In the genomic region with DNA sequence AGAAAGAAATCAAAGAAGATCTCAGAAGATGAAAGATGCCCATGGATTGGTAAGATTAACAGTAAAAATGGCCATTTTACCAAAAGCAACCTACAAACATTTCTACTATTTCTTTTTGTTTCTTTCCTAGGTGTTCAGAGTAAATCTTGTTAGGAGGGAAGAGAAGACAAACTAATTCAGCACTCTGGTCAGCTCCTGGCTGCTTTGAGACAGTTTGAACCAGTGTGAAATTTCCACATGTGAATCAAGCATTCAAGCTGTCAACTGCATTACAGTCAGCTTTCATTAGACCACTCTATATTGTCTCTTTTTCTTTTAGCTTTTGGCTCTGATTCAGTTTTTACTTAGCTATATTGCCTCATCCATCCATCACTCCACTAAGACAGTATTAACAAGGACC, we compare ENCODE assay signal across 13 mouse cellular contexts.
DNase-seq lines count a peak whose midpoint lies in the region; ATAC-seq and TF ChIP-seq lines count a peak whose summit lies in the region.
"Had no signal": no experiment of that assay in that cellular context is flagged by ENCODE, and none has a peak within 500 bp of the region (broad histone marks: within the 10 kb centered on the region; RNA-seq: fewer than 3 reads in every experiment).

No protein-coding gene starts in this region.

- intact Hi-C loops in heart, postnatal 10 days (cut with DNase I): no loop called here

- no peak for TF ChIP-seq CTCF in forebrain, postnatal 0 days (IDR thresholded peaks at IDR 0.05; ENCODE audit: low read depth)

- H3K27ac ChIP-seq in neural tube, embryonic 11.5 days (ENCODE audit: low read depth, low read length): no peak overlapping the region
- no peak overlapping the region for H3K27ac ChIP-seq in neural tube, embryonic 15.5 days (replicated peaks)
- no peak overlapping the region for H3K27ac ChIP-seq in embryonic facial prominence, embryonic 11.5 days (replicated peaks; ENCODE audit: low read depth, low read length)
- H3K27ac ChIP-seq in forebrain, postnatal 0 days (ENCODE audit: low read depth, low read length): no peak overlapping the region
- H3K27ac ChIP-seq: forebrain, embryonic 12.5 days had no signal

- H3K27me3 ChIP-seq in neural tube, embryonic 11.5 days (ENCODE audit: control insufficient read depth, insufficient read depth, low read length): no peaks in the 10 kb centered on the region
- no peaks in the 10 kb centered on the region for H3K27me3 ChIP-seq in neural tube, embryonic 15.5 days (replicated peaks)
- no peaks in the 10 kb centered on the region for H3K27me3 ChIP-seq in embryonic facial prominence, embryonic 11.5 days (ENCODE audit: control insufficient read depth, insufficient read depth, low read length)
- H3K27me3 ChIP-seq in forebrain, postnatal 0 days (ENCODE audit: insufficient read depth, low read length): no peaks in the 10 kb centered on the region
- H3K27me3 ChIP-seq: forebrain, embryonic 12.5 days had no signal

- no peaks in the 10 kb centered on the region for H3K4me1 ChIP-seq in neural tube, embryonic 11.5 days (ENCODE audit: control insufficient read depth, insufficient read depth, low read length)
- no peaks in the 10 kb centered on the region for H3K4me1 ChIP-seq in neural tube, embryonic 15.5 days
- H3K4me1 ChIP-seq in embryonic facial prominence, embryonic 11.5 days (ENCODE audit: control insufficient read depth, insufficient read depth, low read length): no peaks in the 10 kb centered on the region
- no peaks in the 10 kb centered on the region for H3K4me1 ChIP-seq in forebrain, postnatal 0 days (ENCODE audit: insufficient read depth)
- H3K4me1 ChIP-seq: forebrain, embryonic 12.5 days had no signal

- no peaks in the 10 kb centered on the region for H3K9me3 ChIP-seq in neural tube, embryonic 11.5 days (ENCODE audit: control insufficient read depth, low read length)
- no peaks in the 10 kb centered on the region for H3K9me3 ChIP-seq in neural tube, embryonic 15.5 days (replicated peaks)
- no peaks in the 10 kb centered on the region for H3K9me3 ChIP-seq in embryonic facial prominence, embryonic 11.5 days (replicated peaks; ENCODE audit: control insufficient read depth, low read length)
- no peaks in the 10 kb centered on the region for H3K9me3 ChIP-seq in forebrain, postnatal 0 days (ENCODE audit: low read length)
- H3K9me3 ChIP-seq: forebrain, embryonic 12.5 days had no signal

- no peak for ATAC-seq in neural tube, embryonic 11.5 days (ENCODE audit: insufficient read depth, low FRiP score, low TSS enrichment)
- ATAC-seq in neural tube, embryonic 15.5 days (ENCODE audit: low FRiP score): no peak
- ATAC-seq in embryonic facial prominence, embryonic 11.5 days (replicated peaks; ENCODE audit: insufficient number of reproducible peaks, low FRiP score, low TSS enrichment, low read depth): no peak
- no peak for ATAC-seq in activated CD4-positive, CD25-positive, alpha-beta regulatory T cell, adult 4 months
- no peak for ATAC-seq in forebrain, postnatal 0 days
- ATAC-seq: midbrain, embryonic 16.5 days had no signal

- no peak overlapping the region for H3K4me2 ChIP-seq in neural tube, embryonic 11.5 days (ENCODE audit: low read depth)
- no peak overlapping the region for H3K4me2 ChIP-seq in neural tube, embryonic 15.5 days
- no peak overlapping the region for H3K4me2 ChIP-seq in embryonic facial prominence, embryonic 11.5 days (ENCODE audit: low read depth, low read length)
- H3K4me2 ChIP-seq in forebrain, postnatal 0 days (ENCODE audit: low read depth): no peak overlapping the region
- H3K4me2 ChIP-seq: forebrain, embryonic 12.5 days had no signal

- H3K36me3 ChIP-seq in neural tube, embryonic 11.5 days (ENCODE audit: control insufficient read depth, insufficient read depth, low read length): no peaks in the 10 kb centered on the region
- no peaks in the 10 kb centered on the region for H3K36me3 ChIP-seq in neural tube, embryonic 15.5 days
- H3K36me3 ChIP-seq in embryonic facial prominence, embryonic 11.5 days (replicated peaks; ENCODE audit: control insufficient read depth, insufficient read depth, low read depth, low read length): no peaks in the 10 kb centered on the region
- no peaks in the 10 kb centered on the region for H3K36me3 ChIP-seq in forebrain, postnatal 0 days (ENCODE audit: insufficient read depth)
- H3K36me3 ChIP-seq: forebrain, embryonic 12.5 days had no signal

- peak; percentile 10 to 29 for DNase-seq in heart, postnatal 10 days
- no peak for DNase-seq in heart, adult 18-20 months
- DNase-seq in neural tube, embryonic 11.5 days (ENCODE audit: low spot score): peak; percentile 11
- DNase-seq in embryonic facial prominence, embryonic 11.5 days (ENCODE audit: low spot score): peak; percentile 76
- no peak for DNase-seq in cerebellum, adult 9-11 months
- DNase-seq in forebrain, postnatal 0 days: no peak
- DNase-seq: lung, adult 2 months; spleen, adult 18-20 months; thymus, adult 2 months had no signal

- H3K9ac ChIP-seq in neural tube, embryonic 11.5 days (ENCODE audit: low read length): no peak overlapping the region
- no peak overlapping the region for H3K9ac ChIP-seq in neural tube, embryonic 15.5 days (replicated peaks)
- no peak overlapping the region for H3K9ac ChIP-seq in embryonic facial prominence, embryonic 11.5 days (replicated peaks; ENCODE audit: low read length)
- H3K9ac ChIP-seq in forebrain, postnatal 0 days: no peak overlapping the region
- H3K9ac ChIP-seq: forebrain, embryonic 12.5 days had no signal

- no peak overlapping the region for H3K4me3 ChIP-seq in neural tube, embryonic 11.5 days (ENCODE audit: low read depth, low read length)
- H3K4me3 ChIP-seq in neural tube, embryonic 15.5 days (replicated peaks): no peak overlapping the region
- no peak overlapping the region for H3K4me3 ChIP-seq in embryonic facial prominence, embryonic 11.5 days (ENCODE audit: low read depth, low read length)
- H3K4me3 ChIP-seq in forebrain, postnatal 0 days (ENCODE audit: low read depth, low read length): no peak overlapping the region
- H3K4me3 ChIP-seq: forebrain, embryonic 12.5 days had no signal

Comparison
In these comparisons a context has a peak if more than half of its experiments do, and no peak if none do; other contexts are left out.
1. DNase-seq: peak in heart, postnatal 10 days (2 of 2), neural tube, embryonic 11.5 days (single experiment) and embryonic facial prominence, embryonic 11.5 days (single experiment); none in heart, adult 18-20 months (0 of 2), cerebellum, adult 9-11 months (single experiment) and forebrain, postnatal 0 days (single experiment).